Mouse (Mus musculus) C2C12 (cell line): ENCODE data around the gene Acaa1b. TPM values are rescaled to one million over a fixed set of nuclear protein-coding genes. Genes with fewer than 3 reads are reported as not detected.

Experiments used
- H3K27me3 ChIP-seq: one replicate; pipeline ENCODE4 v1.6.1; 2011; ENCODE audit not compliant: control insufficient read depth, insufficient read depth, insufficient read length
- H3K36me3 ChIP-seq: one replicate; pipeline ENCODE4 v1.6.1; 2011; ENCODE audit not compliant: control insufficient read depth, insufficient read depth
- H3K4me3 ChIP-seq: one replicate; pipeline ENCODE4 v1.5.1; 2011; ENCODE audit warnings: mild to moderate bottlenecking, control low read depth; ENCODE audit not compliant: poor library complexity, insufficient read depth, severe bottlenecking
- H3K79me2 ChIP-seq: one replicate; pipeline ENCODE4 v1.6.1; 2011; ENCODE audit not compliant: control insufficient read depth, insufficient read depth
- H3K79me3 ChIP-seq: one replicate; pipeline ENCODE4 v1.6.1; 2011; ENCODE audit warnings: low read depth, control low read depth
- H3ac ChIP-seq: one replicate; pipeline ENCODE3; 2011; ENCODE audit warnings: low read depth; ENCODE audit not compliant: control insufficient read depth, insufficient read length
- CEBPB ChIP-seq: IDR thresholded peaks from one replicate; pipeline ENCODE4 v1.6.1; 2011; ENCODE audit warnings: low read depth, mild to moderate bottlenecking, control low read depth, moderate library complexity
- CTCF ChIP-seq: IDR thresholded peaks from one replicate; pipeline ENCODE4 v1.5.1; 2011; ENCODE audit not compliant: control insufficient read depth, insufficient read depth, insufficient read length
- FOSL1 ChIP-seq: IDR thresholded peaks from one replicate; pipeline ENCODE4 v1.8.0; 2011; ENCODE audit warnings: mild to moderate bottlenecking, low read length; ENCODE audit not compliant: poor library complexity, insufficient read depth, severe bottlenecking
- MAX ChIP-seq: IDR thresholded peaks from one replicate; pipeline ENCODE4 v1.6.1; 2011; ENCODE audit warnings: mild to moderate bottlenecking, control low read depth
- MYOD1 ChIP-seq: IDR thresholded peaks from one replicate; pipeline ENCODE4 v1.6.1; 2011; ENCODE audit warnings: low read depth; ENCODE audit not compliant: control insufficient read depth, insufficient read length
- MYOG ChIP-seq: IDR thresholded peaks from one replicate; pipeline ENCODE4 v1.6.1; 2011; ENCODE audit not compliant: control insufficient read depth, insufficient read length; ENCODE audit errors: extremely low read depth
- USF1 ChIP-seq: IDR thresholded peaks from one replicate; pipeline ENCODE4 v1.6.1; 2011; ENCODE audit warnings: low read depth, mild to moderate bottlenecking, control low read depth, moderate library complexity
- polyA plus RNA-seq: library from polyadenylated mRNA; unstranded; fragments of >200 nt; fragmentation: generic; extraction: Trizol; gene quantifications from one replicate; pipeline ENCODE4 v1.2.1, GENCODE M21; 2012; ENCODE audit warnings: missing spikeins

Gene Acaa1b
- polyA plus RNA-seq, 1 experiment: 0.96 TPM

DNA sequence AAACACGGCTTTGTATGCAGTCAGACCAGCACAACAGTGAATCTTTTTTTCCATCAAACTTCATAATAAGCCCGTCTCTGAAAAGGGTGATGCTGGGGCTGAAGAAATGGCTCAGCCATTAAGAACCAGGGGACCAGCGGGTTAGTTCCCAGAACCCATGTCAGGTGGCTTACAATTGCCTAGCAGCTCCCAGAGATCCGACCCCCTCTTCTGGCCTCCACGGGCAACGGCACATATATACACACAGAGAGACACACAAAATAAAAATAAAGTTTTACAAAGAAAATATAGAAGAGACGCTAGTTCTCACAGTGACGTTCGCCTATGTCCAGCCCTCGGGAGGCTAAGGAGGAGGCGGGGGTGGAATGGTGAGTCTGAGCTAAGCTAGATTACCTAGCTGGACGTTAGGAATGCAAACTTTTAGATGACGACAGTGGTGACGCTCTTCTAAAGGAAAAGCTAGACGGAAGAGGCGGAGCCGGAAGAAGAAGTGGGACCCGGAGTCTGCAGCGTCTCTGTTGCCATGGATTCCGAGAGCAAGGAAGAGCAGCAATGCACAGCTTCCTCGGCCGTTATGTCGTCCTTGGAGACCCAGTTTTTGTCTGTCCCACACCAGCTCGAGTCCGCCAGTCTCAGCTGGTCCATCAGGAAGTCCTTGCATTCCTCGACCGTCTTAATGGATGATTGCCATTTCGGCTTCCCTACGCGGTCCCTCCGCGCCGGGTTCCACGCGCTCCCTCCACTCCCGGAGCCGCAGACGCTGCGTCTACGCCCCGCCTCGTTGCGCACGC lies 54.7 kb downstream of the Acaa1b start, which contains the start of gene Dlec1:
Dlec1 (plus strand) TSS at position 487 of the 791 bp plus-strand sequence.
- Histone ChIP-seq H3K79me3 (no peaks in the 10 kb centered on the region), H3K27me3 (no peaks in the 10 kb centered on the region), H3K79me2 (no peaks in the 10 kb centered on the region), H3K36me3 (no peaks in the 10 kb centered on the region), H3K4me3 (peak within 1 kb of the TSS; percentile 29), H3ac (peak within 1 kb of the TSS; percentile 41)
- no peak for TF ChIP-seq MYOD1
- no peak for TF ChIP-seq USF1
- no peak for TF ChIP-seq MYOG
- no peak for TF ChIP-seq FOSL1
- no peak for TF ChIP-seq MAX

- Histone ChIP-seq H3K79me2 (no peaks in the 10 kb centered on the region), H3K36me3 (no peaks in the 10 kb centered on the region), H3ac (no peak overlapping the region), H3K79me3 (no peaks in the 10 kb centered on the region), H3K4me3 (no peak overlapping the region), H3K27me3 (no peaks in the 10 kb centered on the region)
- TF ChIP-seq MYOD1: no peak
- TF ChIP-seq MAX: no peak
- TF ChIP-seq FOSL1: no peak
- no peak for TF ChIP-seq CTCF
- TF ChIP-seq MYOG: no peak
- TF ChIP-seq CEBPB: no peak
- TF ChIP-seq USF1: no peak
These were observed 56.6 kb downstream of the Acaa1b start for GRCm38 (mm10) chr9:119100177-119100898.

Other genes with a start within 250 kb of the Acaa1b start
- 5.6 TPM for gene Ctdspl, start 230.6 kb downstream of the Acaa1b start, polyA plus RNA-seq
- gene Vill, start 104.3 kb downstream of the Acaa1b start, polyA plus RNA-seq: 0.96 TPM
- gene Plcd1, start 63.6 kb downstream of the Acaa1b start, polyA plus RNA-seq: 8.8 TPM
- gene Dlec1, start 54.6 kb downstream of the Acaa1b start, polyA plus RNA-seq: 0.01 TPM
- gene Gm47289, start 2.1 kb upstream of the Acaa1b start, polyA plus RNA-seq: not detected
- not detected for gene Slc22a13, start 52.0 kb upstream of the Acaa1b start, polyA plus RNA-seq
- 13.0 TPM for gene Oxsr1, start 165.3 kb upstream of the Acaa1b start, polyA plus RNA-seq
- gene Acaa1a, start 182.6 kb upstream of the Acaa1b start, polyA plus RNA-seq: 50.9 TPM
- 19.5 TPM for gene Myd88, start 184.3 kb upstream of the Acaa1b start, polyA plus RNA-seq
- gene Xylb, start 200.3 kb upstream of the Acaa1b start, polyA plus RNA-seq: 3.1 TPM
- gene Slc22a14, start 208.5 kb upstream of the Acaa1b start, polyA plus RNA-seq: not detected
- gene Acvr2b, start 245.0 kb upstream of the Acaa1b start, polyA plus RNA-seq: 0.83 TPM